Mouse (Mus musculus): Measurements from ENCODE around the gene Rbm43.

GRCm38 (mm10) chr2:51970897-51971296, 35.9 kb upstream of the Rbm43 start:
- TF ChIP-seq CTCF (IDR thresholded peaks at IDR 0.05; ENCODE audit: low read depth) (no peak), EP300 (IDR thresholded peaks at IDR 0.05; ENCODE audit: low read depth) (no peak)
